In genomic region chr8:95715676-95716531, GRCm38 (mm10) we compare ENCODE assay signal across 8 mouse cellular contexts. TPM values are rescaled to one million over a fixed set of nuclear protein-coding genes. Genes with fewer than 3 reads are reported as not detected.
A peak's percentile ranks its signal among the peaks of the same experiment; 100 is the strongest.
DNase-seq lines count a peak whose midpoint lies in the region; ATAC-seq lines count a peak whose summit lies in the region.

Gene Setd6, plus strand, starts transcription at chr8:95715881.

- peak; percentile 81 to 90 for DNase-seq in left cerebral cortex, adult 18-20 months (ENCODE audit: low spot score in 2 of 2)
- no peak for DNase-seq in left cerebral cortex, adult 11 months (ENCODE audit: low spot score)
- DNase-seq in embryo, embryonic 9.5 days (ENCODE audit: extremely low spot score), result peak; percentile 85
- DNase-seq in gastrocnemius, postnatal 4 days (ENCODE audit: low spot score in 2 of 2), result peak; percentile 61 to 86
- peak; percentile 94 for DNase-seq in midbrain, embryonic 14.5 days
- DNase-seq in spleen, adult 18-20 months, result peak; percentile 74 to 81

- H3K4me3 ChIP-seq in intestine, embryonic 16.5 days (ENCODE audit: low read length), result peak within 1 kb of the TSS; percentile 96
- H3K4me3 ChIP-seq in limb, embryonic 12.5 days (replicated peaks), result peak within 1 kb of the TSS; percentile 91
- peak within 1 kb of the TSS; percentile 78 for H3K4me3 ChIP-seq in midbrain, embryonic 14.5 days (replicated peaks; ENCODE audit: low read depth, low read length)

- peaks cover 9% of the 10 kb centered on the region; the same call in 1 of the 2 replicates for H3K36me3 ChIP-seq in intestine, embryonic 16.5 days (ENCODE audit: control insufficient read depth, insufficient read depth, low read length)
- peaks cover 34% of the 10 kb centered on the region for H3K36me3 ChIP-seq in limb, embryonic 12.5 days
- H3K36me3 ChIP-seq in midbrain, embryonic 14.5 days (ENCODE audit: control insufficient read depth, insufficient read depth, low read length), result peaks cover 54% of the 10 kb centered on the region

- H3K4me2 ChIP-seq in intestine, embryonic 16.5 days (ENCODE audit: low read depth, low read length), result peak within 1 kb of the TSS; percentile 87
- H3K4me2 ChIP-seq in limb, embryonic 12.5 days, result peak within 1 kb of the TSS; percentile 87
- H3K4me2 ChIP-seq in midbrain, embryonic 14.5 days (ENCODE audit: low read length), result peak within 1 kb of the TSS; percentile 92

- peak within 1 kb of the TSS; percentile 72 for H3K27ac ChIP-seq in intestine, embryonic 16.5 days (ENCODE audit: low read length)
- peak within 1 kb of the TSS; percentile 78 for H3K27ac ChIP-seq in limb, embryonic 12.5 days
- H3K27ac ChIP-seq in midbrain, embryonic 14.5 days (replicated peaks; ENCODE audit: low read depth, low read length), result peak within 1 kb of the TSS; percentile 64

- H3K27me3 ChIP-seq in intestine, embryonic 16.5 days (replicated peaks; ENCODE audit: control insufficient read depth, insufficient read depth, low read length), result no peaks in the 10 kb centered on the region
- no peaks in the 10 kb centered on the region for H3K27me3 ChIP-seq in limb, embryonic 12.5 days
- no peaks in the 10 kb centered on the region for H3K27me3 ChIP-seq in midbrain, embryonic 14.5 days (ENCODE audit: control insufficient read depth, insufficient read depth, low read length)

- peak; percentile 92 for ATAC-seq in intestine, embryonic 16.5 days
- ATAC-seq in limb, embryonic 12.5 days (ENCODE audit: insufficient number of reproducible peaks, insufficient read depth, low FRiP score, low TSS enrichment, low read depth), result peak; percentile 79
- peak; percentile 85 for ATAC-seq in midbrain, embryonic 14.5 days (ENCODE audit: low FRiP score, low TSS enrichment)

- peaks cover 17% of the 10 kb centered on the region for H3K4me1 ChIP-seq in intestine, embryonic 16.5 days (ENCODE audit: control insufficient read depth, insufficient read depth, low read length)
- peaks cover 14% of the 10 kb centered on the region for H3K4me1 ChIP-seq in limb, embryonic 12.5 days (replicated peaks)
- H3K4me1 ChIP-seq in midbrain, embryonic 14.5 days (ENCODE audit: control insufficient read depth, insufficient read depth, low read length), result peaks cover 6% of the 10 kb centered on the region

- no peaks in the 10 kb centered on the region for H3K9me3 ChIP-seq in intestine, embryonic 16.5 days (ENCODE audit: control insufficient read depth, low read length)
- H3K9me3 ChIP-seq in limb, embryonic 12.5 days, result no peaks in the 10 kb centered on the region
- no peaks in the 10 kb centered on the region for H3K9me3 ChIP-seq in midbrain, embryonic 14.5 days (ENCODE audit: control insufficient read depth, low read length)

- WGBS in intestine, embryonic 16.5 days, result under 1% methylated on average over 75 of the region's 79 CpGs
- WGBS in limb, embryonic 12.5 days, result under 1% methylated on average over 67 of the region's 79 CpGs
- under 1% methylated on average over 79 of the region's 79 CpGs for WGBS in midbrain, embryonic 14.5 days

- peak within 1 kb of the TSS; percentile 89 for H3K9ac ChIP-seq in intestine, embryonic 16.5 days (ENCODE audit: low read depth, low read length)
- H3K9ac ChIP-seq in limb, embryonic 12.5 days (replicated peaks), result peak within 1 kb of the TSS; percentile 85
- peak within 1 kb of the TSS; percentile 77 for H3K9ac ChIP-seq in midbrain, embryonic 14.5 days (replicated peaks; ENCODE audit: low read length)

RNA-seq across cellular contexts. Expression of gene Setd6, which starts in this region (rescaled TPM):
- total RNA-seq in left cerebral cortex, adult 18-20 months (2021), result 10 to 100 TPM; 17.2 to 17.6 TPM
- 1 to 10 TPM; 8.1 to 8.3 TPM for total RNA-seq in gastrocnemius, postnatal 4 days (2021)
- polyA plus RNA-seq in intestine, embryonic 16.5 days (2015; fragmentation: Nextera tagmentation; extraction: Ambion mirVana), result 16.1 and 18.4 TPM in 2 replicates
- polyA plus RNA-seq in limb, embryonic 12.5 days (2016; fragmentation: Nextera tagmentation; extraction: Ambion mirVana), result 17.9 and 18.2 TPM in 2 replicates
- polyA plus RNA-seq in midbrain, embryonic 14.5 days (2014; fragmentation: Nextera tagmentation; extraction: Ambion mirVana), result 28.3 and 32.8 TPM in 2 replicates
